Mouse (Mus musculus): ENCODE results near the gene Slc13a2.
A peak's percentile ranks its signal among the peaks of the same experiment; 100 is the strongest.

Gene Slc13a2

DNA sequence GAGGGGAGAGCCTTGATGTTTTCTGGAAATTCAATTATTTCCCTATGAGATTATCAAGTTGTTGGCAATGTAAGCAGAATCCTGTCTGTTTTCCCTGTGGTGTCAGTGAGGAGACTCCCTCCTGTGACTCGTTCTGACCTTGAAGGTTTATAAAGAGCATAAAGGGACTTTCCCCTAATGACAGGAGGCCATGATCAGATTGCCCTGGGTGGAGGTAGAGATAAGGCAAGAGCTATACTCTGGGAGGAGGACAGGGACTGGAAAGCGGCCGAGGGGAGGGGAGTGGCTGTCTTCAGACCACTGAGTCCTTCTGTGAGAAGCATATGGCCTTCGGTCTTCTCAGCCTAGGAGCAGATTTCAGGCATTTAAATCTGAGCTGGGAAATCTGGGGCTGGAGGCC, 12.0 kb upstream of the Slc13a2 start:
- no peak for DNase-seq (ENCODE audit: low spot score)

GRCm38 (mm10) chr11:78431176-78431575, 9.2 kb upstream of the Slc13a2 start:
- no peak for DNase-seq (ENCODE audit: low spot score)

- no peak for DNase-seq (ENCODE audit: low spot score)
These were observed 8.3 kb upstream of the Slc13a2 start for GRCm38 (mm10) chr11:78430195-78430878.

DNA sequence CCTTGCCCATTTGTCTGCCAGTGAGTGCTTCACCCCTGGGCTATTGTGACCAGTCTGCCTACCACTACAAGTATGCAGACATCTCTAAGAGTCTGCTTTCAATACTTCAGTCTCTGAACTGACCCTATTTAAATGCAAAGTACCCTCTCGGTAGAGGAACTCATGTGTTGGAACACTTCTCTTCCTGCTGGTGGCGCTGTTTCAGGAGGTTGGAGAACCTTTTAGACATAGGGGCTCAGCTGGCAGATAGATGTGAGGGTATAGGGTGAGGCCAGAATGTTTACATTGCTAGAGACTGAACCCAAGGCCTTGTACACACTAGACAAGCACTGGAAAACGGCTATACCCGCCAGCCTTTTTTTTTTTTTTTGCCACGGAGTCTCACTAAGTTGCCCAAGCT, 6.3 kb upstream of the Slc13a2 start:
- DNase-seq (ENCODE audit: low spot score) = no peak

DNA sequence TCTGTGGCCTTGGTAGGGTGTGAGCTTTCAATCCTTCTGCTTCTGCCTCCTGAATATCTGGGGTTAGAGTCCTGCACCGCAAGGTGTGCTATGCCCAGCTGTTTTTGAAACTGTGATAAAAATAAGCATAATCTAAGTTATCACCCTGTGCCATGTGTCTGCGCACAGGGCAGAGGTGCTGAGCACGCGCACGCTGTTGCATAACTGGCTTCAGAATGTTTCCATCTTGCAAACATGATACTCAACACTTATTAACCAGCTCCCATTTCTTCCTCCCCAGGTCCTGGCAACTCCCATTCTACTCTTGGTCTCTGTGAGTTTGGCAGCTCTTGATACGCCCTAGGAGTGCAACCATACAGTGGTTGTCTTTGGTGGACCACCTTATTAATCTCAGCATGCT, 5.6 kb upstream of the Slc13a2 start:
- DNase-seq (ENCODE audit: low spot score) = no peak

GRCm38 (mm10) chr11:78425572-78425971, 3.6 kb upstream of the Slc13a2 start:
- DNase-seq (ENCODE audit: low spot score) = no peak

DNA sequence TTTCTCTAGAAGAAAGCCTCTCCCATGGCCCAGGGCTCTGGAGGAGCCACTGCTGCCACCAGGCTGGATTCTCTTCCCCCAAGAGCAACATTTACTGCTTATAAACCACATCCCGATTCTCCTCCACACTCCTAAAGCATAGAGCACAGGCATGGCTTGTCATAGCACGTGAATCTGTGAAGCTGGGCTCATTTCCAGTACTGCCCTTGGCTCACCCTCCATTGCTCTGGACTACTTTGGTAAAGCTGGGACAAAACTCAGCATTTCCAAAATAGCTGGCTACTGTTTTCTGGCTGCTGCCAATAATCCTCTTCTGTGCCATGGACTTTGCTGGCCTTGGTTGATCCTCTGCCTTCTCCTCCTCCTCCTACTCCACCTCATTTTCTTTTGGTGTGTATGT, 2.3 kb upstream of the Slc13a2 start:
- DNase-seq (ENCODE audit: low spot score) = no peak

DNA sequence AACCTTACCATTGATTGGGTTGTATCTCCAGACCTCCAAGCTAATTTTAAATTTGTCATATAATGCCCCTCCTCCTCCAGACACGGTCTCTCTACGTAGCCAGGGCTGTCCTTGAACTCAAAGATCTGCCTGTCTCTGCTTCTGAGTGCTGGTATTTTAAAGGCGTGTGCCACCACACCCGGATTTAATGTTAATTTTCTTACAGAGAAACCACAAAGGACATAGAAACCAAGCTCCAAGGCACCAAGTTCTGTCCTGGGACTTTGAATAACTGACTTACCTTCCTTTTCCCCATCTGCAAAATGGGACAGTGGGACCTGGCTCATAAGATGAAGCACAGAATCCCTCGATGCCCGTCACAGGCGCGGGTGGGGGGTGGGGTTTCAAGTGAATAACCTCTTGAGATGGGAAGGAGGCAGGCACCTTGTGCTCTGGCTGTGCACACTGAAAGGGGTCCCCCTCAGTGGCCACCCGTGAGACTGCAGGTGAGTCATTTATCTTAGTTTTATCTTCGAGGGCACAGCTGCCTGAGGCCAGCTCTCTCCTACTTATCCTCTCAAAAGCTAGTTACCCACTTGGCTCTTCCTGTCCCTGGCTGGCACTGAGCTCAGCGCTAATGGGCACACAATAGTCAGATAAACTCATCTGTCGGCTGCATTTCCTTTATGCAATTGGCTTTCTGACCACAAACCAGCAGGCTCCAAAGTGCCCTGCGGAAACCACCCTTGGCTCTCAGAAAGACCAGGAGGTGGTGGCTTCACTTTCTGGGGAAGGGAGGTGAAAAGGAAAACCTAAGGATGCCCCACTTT, 612 bp downstream of the Slc13a2 start:
- DNase-seq (ENCODE audit: low spot score) = no peak

- no peak for DNase-seq (ENCODE audit: low spot score)
These were observed 1.6 kb downstream of the Slc13a2 start for GRCm38 (mm10) chr11:78420263-78420889.

DNA sequence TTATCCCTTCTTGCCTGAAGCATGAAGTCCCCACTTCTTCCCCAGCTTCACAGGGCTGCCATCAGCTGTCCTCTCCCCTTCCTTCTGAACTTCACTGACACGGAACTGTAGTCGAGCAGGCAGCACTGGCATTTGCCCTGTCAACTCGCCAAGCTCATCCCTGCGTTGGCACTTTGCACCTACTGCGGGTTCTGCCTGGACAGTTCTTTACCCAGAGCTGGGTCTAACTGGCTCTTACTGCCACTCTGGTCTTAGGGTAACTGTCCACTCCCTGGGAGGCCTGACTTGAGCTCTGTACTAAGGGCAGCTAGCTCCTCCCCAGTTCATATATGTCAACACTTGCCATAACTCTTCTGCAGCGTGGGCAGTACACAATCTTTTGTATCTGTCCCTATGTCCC, 5.2 kb downstream of the Slc13a2 start:
- no peak for DNase-seq (ENCODE audit: low spot score)

DNA sequence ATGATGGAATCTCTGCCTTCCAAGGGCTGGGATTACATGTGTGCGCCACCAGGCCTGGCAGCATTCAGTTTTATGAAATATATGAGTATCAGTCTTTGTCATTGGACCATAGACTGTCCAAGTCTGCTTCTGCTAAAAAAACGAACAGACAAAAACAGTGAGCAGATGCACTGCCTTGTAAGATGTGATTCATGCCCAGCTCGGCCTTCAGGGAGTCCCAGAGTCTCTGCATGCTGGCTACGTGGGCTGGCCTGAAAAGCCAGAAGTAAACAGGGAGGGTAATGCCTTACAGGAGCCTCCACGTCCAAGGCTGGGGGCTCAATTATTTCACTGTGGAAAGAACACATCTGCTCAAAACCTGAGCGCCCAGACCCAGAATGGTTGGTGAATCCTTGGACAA, 9.2 kb downstream of the Slc13a2 start:
- no peak for DNase-seq (ENCODE audit: low spot score)

- no peak for DNase-seq (ENCODE audit: low spot score)
These were observed 9.6 kb downstream of the Slc13a2 start for GRCm38 (mm10) chr11:78412324-78412850.

DNA sequence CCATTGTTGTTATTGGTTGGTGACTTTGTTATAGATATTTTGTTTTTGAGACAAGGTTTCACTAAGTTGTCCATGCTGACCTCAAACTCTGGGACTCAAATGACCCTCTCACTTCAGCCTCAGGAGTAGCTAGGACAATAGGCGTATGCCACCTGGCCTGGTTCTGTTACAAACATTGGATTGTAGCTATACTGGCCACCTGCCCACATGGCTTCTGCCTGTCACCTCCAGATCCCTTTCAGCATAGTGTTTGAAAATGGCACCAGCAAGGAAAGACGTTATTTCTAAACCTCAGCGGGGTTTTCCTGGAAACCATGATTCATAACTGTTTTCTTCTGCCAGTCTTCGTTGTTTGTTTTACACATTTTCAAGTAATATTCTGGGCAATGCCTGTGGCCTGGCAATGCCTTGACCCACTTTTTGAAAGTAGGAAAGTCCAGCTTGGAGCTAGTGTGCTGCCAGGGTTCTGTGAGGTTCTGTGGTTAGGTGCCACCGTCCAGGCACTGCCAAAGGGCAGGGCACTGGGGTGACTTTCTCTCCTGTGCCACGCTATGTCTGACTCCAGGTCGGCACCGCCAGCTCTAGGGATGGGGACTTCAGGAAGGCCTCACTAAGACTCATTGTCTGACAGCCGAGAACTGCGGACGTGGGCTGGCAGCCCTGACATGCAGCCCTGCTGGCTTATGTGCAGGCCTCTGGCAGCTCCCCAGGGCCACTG, 10.3 kb downstream of the Slc13a2 start:
- DNase-seq (ENCODE audit: low spot score) = no peak

- DNase-seq (ENCODE audit: low spot score) = no peak
These were observed 13.5 kb downstream of the Slc13a2 start for GRCm38 (mm10) chr11:78408256-78409240.

- DNase-seq (ENCODE audit: low spot score) = no peak
These were observed 20.0 kb downstream of the Slc13a2 start for GRCm38 (mm10) chr11:78402062-78402461.

GRCm38 (mm10) chr11:78401469-78401868, 20.5 kb downstream of the Slc13a2 start:
- DNase-seq (ENCODE audit: low spot score) = no peak

GRCm38 (mm10) chr11:78400936-78401335, 21.1 kb downstream of the Slc13a2 start:
- no peak for DNase-seq (ENCODE audit: low spot score)

DNA sequence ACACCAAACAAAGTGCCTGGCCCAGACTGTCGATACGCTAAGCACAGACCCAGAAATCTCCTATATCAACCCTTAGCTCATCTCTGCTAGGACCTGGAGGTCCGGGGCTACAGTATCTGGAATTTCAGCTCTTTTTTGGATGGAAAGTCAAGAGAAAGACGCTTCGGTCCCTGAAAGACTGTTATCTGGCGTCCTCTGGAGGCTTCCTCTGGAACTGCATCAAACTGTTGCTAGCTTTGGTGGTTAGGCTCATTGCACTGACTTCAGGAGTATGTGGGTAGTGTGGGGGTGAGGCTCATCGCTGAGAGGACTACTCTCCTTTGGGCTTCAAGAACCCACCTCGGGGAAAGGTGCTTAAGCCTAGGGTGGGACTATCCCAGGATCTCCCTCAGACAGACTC, 22.3 kb downstream of the Slc13a2 start:
- DNase-seq (ENCODE audit: low spot score) = peak; percentile 76

DNA sequence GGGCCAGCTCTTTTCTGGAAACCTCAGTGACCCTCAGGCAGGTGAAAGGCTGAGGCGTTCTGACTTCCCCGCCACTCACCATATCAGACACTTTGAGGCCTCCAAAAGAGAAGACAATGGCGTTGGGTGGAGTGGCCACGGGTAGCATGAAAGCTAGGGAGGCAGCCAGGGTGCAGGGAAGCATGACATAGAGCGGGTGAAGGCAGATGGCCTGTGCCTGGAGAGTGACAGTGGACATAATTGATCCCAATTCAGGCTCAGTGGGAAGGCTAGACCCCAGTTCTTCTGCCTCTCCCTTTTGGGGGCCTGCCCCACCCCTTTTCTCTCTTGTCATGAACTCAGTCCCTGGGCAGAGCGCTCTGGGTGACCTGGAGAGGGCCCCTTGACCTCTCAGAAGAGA, 23.8 kb downstream of the Slc13a2 start:
- no peak for DNase-seq (ENCODE audit: low spot score)

GRCm38 (mm10) chr11:78397397-78397796, 24.6 kb downstream of the Slc13a2 start:
- peak; percentile 71 for DNase-seq (ENCODE audit: low spot score)

DNA sequence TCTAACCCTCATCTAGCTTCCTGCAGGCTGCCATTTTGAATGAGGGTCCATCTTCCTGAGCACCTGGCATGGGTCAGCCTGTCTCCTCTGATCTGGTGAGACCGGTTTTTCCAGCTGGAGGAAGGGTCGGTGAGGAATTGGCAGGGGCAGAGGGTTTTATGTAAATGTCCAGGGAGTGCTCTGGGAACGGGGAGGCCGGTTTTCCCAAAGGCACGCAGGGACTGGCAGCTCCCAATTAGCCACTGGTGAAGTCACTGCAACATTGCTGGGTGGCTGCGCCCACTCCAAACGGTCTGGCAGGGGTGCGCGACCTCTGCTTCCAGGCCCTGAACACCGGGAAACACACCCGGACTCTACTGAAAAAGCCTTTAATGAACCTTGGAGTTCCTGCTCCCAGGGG, 25.1 kb downstream of the Slc13a2 start:
- no peak for DNase-seq (ENCODE audit: low spot score)
